Mouse (Mus musculus) kidney, postnatal 10 days (tissue): ENCODE data around the gene Aff3.

Source experiments
- DNase-seq: peaks from one replicate; pipeline ENCODE4 v3.0.0; 2021; ENCODE audit warnings: mixed read lengths

The Aff3 gene

DNA sequence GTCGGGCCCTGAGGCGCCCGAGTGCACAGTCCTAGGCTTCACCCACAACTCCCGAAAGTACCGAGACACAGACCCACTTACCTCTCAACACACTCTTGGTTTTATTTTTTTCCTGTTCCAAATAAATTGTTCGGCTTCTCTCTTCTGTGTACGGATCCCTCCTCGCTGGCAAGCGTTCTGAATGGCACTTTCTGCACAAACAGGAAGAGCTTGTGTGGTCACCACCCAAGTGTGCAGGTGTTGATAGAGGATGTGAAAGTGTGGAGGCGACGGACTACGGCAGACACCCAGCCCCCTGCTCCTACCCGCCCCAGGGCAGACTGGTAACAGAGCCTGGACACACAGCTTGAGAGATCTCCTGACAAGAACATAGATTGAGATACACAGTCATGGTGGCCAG lies at the start of gene Aff3:
Aff3 (minus strand) TSS at position 179 of the 400 bp plus-strand sequence.
- DNase-seq, result no peak

DNA sequence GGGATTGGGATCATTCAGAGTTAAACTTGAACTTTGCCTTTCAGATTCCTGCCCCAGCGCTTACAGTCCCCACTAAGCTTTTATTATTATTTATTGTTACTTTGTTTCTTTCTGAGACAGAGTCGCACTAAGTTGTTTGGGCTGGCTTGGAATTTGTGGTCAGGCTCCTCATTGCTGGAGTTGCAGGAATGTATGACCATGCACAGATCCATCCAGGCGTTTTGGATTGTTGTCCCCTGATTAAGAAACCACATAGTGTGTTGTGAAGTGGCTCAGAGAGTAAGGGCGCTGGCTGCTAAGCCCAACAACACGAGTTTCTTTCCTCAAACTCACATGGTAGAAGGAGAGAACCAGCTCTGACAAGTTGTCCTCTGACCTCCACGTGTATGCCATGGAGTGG lies 35.9 kb upstream of the Aff3 start:
- peak; percentile 29 for DNase-seq

DNA sequence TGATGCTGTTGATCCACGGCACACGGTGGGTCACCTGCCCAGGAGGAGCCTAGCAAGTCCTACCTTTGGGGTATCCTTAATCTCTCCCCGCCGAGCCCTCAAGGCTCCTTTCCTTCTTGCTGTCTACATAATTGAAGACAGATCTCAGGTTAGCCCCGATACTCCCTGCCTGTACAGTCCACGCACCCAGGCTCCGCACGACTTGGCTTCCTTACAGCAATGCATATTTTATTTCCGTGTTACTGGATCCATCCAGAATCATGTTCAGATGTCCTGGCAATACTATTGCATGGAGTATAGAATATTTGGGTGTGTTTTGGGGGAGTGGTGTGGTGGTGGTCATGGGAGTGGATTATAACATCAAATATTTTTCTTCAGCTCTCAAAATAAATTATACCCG lies 34.5 kb upstream of the Aff3 start:
- DNase-seq, result no peak

DNA sequence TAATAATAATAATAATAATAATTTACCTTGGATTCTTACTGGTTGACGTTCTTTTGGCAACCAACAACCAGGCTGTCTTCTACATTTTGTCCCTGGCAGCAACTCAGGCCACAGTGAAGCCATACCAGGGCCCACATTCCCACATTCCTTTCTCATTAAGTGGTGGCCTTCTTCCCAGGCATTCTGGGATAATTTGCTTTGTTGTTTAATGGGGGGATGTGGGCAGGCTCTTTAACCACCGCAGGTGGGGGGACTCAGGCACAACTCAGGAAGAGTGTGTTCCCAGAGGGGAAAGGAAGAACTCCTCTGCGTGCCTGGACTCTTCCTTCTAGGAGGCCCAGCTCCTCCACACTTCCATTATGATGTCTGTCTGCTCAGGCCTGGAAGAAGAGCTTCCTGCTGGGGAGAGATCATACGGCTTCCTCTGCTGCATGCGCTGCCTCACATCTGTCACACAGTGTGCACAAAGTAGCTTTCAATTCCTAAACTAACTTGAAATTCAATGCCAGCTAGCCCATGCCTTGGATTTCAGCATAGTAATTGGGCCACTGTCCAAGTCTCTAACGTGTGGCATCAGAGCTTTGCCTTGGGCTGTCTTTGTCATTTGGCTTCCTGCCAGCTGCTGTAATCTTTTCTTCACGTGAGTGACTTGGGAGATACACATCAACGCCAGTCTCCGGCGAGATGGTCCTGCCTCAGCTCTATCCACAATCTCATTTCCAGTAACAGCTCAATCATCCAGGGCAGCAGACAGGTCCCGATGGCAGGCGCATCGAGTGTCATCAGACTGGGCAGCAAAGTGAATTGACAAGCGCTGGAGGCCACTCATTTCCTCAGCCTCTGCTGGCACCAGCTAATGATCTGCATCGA lies 31.3 kb upstream of the Aff3 start:
- DNase-seq, result peak; percentile 16

DNA sequence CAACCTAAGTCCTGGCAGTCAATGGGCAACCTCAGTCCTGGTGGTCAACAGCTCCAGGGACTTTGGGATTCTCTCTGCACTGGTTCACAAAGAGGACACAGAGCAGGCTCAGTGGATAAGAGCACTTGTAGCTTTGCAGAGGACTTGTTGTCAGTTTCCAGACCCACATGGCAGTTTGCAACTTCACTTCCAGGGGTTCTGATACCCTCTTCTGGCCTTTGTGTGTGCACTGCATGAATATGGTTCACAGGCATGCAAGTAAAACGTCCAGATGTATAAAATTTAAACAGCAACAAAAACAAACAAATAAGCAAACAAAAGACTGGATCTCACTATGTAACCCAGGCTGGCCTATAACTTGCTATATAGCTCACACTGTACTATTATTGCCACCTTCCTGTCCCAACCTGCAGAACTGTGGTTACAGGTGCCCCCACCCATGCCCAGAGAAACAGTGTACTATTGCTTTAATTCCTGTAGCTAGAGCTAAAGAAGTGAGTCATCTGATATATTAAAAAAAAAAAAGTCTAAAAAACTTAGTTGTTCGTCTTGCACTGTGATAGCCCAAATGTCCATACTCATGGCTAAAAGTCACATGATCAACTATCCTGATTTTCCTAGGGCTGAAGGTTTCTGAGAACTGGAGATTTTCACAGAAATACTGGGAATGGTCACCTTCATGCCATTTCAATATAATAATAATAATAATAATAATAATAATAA lies 30.5 kb upstream of the Aff3 start:
- no peak for DNase-seq

DNA sequence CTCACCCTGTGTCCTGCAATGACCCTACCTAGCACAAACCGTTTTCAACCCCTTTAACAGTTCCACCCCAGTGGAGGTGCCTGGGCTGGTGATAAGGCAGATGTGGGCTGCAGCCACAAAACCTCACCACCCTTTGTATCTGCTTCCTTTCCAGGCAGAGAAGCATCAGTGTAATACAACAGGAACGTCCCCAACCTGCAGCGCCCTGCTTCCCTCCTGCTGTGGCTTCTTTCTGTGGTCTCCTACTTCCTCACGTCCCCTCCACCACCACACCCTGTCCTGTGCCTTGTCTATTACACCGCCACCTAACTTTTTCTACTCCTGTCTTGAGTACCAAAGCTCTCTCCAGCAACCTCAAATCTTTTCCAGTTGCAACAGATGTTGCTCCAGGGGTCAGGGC lies 29.4 kb upstream of the Aff3 start:
- no peak for DNase-seq

DNA sequence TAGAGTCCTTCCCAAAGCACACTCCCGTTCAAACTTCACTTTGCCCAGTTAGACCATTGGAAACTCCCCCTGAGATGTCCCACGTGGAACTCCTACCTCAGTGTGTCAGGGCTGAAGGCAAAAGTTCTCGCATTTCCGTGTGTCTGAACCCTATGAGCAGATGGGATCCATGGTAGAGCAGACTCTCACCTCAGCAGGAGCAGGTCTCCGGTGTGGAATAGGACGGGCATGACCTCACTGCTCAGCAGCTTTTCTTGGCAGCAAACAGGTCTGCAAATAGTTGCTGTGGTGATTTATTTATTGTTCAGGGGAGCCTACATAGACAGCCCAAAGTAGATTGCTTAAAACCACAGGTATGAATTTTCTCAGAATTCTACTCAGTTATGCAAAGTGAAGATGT lies 25.7 kb upstream of the Aff3 start:
- DNase-seq, result no peak

DNA sequence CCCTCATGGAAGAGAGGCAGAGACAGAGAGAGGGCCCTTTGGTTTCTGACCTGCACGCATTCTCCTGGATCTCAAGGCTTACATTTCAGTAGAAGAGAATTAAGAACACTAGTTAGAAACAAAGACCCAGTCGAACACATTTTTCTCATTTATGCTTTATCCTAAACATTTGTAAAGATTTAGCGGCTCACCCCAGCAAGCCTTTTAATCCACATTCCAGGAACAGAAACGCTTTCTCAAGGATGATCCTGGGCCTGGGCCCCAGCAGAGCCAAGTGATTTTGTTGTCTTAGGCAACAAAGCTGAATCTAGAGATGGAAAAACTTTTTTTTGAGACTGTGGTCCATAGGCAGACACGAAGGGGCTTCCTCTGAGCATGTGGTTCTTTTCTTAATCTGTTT lies 23.5 kb upstream of the Aff3 start:
- no peak for DNase-seq

DNA sequence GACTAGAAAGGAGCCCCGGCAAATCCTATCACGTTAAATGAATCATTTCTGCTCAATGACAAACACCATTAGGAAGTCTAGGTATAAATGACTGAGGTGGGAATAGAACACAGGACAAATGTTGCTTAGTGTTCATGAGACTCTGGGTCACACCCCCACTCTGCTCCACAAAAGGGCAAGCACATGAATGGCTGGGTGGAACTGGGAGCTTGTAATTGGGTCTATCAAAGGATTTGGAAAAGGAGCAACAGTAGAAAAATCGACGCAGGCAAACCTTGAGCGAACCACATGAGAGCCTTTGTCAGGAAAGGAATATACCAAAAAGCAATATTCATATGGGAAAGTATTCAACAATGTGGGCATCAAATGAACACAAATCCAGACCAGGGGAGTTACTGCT lies 21.0 kb upstream of the Aff3 start:
- DNase-seq, result no peak

DNA sequence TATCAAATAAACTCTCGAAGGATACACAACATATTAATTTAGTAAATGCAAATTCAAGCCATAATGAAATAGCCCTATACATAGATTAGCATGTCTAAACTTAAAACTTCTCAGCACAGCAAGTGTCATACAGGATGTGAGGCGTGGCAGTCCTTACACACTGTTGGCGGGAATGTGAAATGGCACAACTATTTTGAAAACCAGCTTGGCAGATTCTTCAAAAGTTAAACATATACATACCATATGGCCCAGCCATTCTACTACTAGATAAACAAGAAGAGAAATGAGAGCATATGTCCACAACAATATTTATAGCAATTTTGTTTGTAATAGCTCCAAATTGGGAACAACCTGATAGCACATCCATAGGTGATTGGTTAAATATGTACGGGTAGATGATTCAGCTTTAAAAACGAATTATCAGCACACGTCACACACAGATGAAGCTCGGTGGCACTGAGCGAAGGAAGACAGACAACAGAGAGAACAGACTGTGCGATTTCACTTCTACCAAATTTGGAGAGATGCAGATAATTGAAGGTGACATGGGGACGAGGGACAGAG lies 18.5 kb upstream of the Aff3 start:
- DNase-seq, result no peak

DNA sequence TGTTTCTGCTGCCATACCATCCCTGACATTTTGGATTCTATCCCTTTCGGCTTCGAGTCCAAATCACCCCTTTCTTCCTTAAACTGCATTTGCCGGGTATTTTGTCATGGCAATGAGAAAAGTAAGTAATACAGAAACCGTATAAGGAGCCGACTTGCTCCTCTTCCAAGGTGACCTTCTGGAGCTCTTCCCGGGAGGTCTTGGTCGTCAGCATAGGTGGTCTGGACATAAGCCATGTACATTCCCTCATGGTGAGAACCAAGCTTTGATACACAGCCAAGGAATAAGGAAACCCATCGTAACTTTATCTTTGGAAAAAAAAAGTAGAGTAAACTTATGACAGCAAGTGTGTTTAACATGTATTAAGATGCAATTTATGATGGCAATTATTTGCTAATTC lies 15.1 kb upstream of the Aff3 start:
- no peak for DNase-seq

DNA sequence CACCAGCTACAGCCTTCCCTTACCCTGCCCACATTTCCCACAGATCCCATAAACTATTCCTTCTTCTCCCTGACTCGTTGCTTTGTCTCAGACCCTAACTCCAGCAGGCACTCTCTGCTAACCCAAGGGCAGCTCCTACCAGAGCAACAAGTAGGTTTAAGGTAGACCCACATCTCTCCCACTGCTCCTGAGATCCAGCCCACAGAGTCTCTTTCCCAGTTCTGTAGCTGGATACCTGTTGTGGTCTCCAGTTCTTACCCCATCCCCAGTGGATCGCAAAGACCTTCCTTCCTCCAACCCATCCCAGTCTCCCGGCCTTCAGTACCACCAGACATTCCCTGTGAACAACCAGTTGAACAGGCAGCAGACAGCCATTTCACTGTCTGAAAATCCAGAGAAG lies 7.0 kb upstream of the Aff3 start:
- no peak for DNase-seq

DNA sequence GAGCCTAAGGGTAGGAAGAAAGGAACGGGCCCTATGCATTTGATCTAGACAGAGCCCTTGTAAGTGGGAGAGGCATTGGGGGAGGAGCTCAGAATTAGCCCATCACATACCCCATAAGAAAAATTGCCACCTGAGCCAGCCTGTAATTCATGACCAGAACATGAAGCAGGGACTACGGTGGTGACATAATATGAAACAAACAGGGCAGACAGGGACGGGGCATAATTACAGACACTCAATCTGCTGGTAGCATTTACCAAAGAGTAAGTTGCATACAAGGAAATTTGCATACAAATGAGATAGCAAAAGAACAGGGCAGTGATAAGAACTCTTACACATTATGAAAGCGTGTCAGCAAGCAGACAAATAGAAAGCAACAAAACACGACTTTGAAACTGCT lies 6.3 kb upstream of the Aff3 start:
- no peak for DNase-seq

DNA sequence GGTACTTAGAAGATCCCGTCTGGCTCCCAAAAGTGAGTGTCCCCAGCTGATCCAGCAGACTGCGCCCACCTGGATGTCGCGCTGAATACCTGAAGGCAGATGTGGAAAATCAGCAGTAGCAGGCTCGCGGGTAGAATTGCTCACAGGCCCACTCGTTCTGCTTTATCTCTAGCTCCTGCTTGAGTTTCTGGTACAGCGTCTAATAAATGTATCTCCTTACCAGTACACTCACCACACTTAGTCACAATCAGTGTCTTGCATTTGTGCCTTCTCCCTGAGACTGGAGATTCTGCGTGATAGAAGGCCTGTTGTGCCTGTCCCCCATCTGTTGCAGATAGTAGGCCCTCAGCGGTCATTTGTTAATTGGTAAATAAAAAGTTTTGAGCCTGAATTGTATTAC lies 3.6 kb upstream of the Aff3 start:
- no peak for DNase-seq

DNA sequence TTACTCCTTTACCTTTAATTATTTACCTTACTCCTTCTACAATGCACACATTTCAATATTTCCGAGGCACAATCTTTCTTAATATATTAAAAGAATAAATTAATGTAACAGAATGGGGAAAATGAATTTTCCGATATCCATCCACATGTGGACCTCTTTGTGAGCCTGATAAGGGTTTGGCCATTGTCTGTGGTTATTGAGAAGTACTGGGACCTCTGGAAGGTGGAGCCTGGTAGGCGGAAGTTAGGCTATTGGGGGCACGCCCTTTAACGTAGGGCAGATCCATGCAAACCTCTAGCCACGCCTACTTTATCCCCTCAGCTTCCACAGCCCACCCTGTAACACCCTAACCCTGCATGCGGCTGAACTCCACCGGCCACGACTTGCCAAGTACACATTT lies 3.1 kb upstream of the Aff3 start:
- DNase-seq, result no peak

DNA sequence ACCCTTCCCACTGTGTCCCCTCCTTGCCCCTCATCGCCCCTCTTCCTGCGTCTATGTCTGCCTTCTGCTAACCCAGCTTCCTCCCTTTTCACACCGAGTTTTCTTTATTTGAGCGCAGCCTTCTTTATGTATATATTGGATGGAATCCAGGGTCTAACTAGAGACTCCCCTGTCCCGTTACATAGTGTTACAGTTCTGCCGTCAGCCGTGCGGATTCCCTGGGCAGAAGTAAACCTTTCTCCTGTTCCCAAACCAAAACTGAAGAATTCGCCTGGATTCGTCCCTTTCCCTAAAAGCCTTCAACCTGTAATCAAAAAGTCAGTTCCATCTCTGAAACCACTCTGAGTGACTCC lies 2.0 kb upstream of the Aff3 start:
- no peak for DNase-seq

DNA sequence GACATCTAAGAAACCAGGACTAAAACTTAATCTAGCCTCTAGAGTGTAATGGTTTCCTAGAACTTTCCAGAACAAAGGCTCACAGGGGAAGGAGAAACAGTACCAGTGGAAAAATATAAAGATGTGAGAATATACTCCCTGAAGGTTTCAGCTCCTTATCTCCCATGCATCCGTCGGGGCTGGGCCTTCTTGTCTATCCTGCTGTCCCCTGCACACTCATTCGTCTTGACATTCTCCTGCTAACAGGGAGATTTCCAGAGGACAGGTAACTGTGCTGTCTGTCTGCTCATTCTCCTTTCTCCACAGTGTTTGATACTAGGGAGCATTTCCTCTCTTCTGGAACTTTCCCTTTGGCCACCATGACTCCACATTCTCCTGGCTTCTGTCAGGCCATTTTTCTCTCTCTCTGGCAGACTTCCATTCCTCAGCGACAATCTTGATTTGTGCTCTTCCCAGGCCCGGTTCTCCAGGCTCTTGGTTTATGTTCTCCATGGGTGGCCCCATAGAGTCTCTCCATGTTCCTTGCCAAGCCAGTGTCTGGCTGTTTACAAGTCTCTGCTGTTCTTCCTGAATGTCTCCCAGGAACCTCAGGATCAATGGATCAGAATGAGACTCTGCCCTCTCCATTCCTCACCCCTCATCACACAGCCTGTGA lies 1.5 kb upstream of the Aff3 start:
- peak; percentile 62 for DNase-seq

DNA sequence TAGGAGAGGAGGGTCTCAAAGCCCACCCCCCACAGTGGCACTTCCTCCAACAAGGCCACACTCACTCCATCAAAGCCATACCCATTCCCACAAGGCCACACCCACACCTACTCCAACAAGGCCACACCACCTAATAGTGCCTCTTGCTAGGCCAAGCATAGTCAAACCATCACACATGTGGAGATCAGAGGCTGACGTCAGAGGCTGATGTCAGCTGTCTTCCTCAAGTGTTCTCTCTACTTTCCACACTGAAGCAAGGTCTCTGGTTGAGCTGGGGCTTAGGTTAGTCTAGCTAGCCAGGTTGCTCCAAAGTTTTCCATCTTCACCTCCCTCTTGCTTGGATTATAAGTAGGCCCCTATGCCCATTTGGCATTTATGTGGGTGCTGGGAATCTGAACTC lies 856 bp upstream of the Aff3 start:
- no peak for DNase-seq

DNA sequence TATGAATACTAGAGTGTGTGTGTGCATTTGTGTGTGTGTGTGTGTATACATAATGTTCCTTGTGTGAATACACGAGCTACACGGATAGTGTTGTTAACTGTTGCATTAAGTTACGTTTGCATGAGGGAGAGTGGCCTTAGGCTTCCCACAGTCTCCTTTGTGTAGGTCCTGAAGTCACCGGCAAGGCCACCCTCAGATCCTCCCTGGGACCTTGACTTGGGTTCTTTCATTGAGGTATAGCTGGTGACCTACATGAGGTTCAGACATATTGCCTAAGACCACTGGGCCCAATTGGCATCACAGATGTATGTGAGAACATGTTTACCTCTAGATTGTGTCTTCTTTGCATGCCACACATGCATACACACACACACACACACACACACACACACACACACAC lies 494 bp downstream of the Aff3 start:
- no peak for DNase-seq

DNA sequence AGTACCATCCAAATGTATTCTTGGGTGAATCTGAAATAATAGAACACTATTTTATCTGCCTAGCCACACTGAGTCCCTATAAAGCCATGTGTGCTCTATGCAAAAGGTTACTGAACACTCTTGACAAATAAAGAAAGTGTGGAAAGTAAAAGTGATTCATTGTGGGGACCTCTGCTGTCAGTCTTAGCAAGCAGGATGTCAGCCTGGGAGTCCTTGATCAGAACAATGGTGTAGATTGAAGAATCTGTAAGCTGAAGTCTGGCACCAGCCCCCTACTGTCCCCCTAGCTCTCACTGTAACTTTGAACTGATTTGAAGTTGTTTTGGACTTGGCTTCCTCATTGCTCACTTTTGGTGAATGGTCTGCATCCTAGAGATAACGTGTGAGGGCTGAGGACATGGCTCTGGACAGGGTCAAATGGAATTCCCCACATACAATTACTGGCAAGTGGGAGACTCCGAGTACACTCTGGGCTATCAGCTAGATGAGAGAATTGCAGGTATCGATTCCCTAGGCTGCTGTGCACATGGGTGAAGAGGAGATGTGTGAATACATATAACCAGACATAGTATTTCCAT lies 2.0 kb downstream of the Aff3 start:
- DNase-seq, result no peak

DNA sequence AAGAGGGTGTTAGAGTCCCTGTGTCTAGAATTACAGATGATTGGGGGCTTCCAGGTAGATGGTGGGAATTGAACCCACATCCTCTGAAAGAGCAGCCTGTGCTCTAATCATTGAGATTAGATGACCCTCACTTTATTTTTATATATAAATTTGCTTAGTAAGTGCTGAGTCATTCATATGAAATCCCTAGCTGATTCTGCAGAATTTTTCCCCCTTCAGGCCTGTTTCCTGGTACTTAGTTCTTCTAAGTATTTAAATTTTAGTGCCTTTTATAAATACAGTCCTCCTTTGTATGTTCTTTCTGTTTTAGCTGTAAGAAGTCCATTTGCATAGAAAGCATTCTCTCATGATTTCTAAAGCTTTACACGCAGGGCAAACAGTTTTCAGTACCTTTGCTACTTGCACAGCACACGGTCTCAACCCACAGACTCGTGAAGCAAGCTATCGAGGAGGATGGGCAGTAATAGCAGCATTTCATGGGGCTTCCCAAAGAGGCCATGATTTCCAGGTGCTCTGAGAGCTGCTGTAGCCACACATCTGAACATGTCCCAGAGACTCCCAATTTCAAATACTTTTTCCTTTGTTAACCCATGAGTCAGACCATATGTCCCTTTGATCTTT lies 5.7 kb downstream of the Aff3 start:
- DNase-seq, result no peak

DNA sequence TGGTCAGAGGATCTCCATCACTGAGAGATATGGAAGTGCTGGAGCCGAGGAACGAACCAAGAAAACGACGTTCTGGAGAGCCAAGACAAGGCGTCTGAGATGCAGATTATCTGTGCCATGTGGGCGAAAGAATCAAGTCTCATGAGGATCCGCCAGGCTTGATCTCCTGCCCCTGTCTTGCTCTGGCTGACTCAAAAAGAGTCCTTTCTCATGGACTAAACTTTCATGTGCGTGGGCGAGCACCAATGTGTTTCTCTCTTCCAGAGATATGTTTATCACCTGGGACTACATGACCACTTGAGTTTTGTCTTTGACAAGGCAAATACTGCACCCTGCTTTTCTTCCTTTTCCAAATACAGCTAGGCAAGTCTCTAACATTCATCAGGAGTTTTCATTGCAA lies 6.4 kb downstream of the Aff3 start:
- no peak for DNase-seq

DNA sequence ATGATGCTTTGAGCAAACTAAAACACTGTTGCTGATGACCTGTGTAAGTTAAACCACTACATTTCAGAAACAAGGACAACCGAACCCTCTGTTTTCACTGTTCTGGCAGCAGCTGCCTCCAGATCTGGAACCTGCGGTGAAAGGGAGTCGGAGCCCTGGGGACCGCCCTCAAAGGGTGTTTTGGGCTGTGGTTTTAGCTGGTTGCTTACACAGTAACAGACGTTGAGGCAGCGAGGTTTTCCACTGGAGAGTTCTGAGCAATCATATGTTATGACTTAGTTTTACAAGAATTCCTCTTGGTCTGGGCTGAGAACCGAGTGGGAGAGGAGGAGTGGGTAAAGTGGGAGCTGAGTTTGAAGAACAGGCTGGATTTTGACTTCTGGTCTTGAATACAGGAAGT lies 7.1 kb downstream of the Aff3 start:
- DNase-seq, result no peak
